Mouse (Mus musculus): ENCODE measurements around the gene Tacc2. TPM values are rescaled to one million over a fixed set of nuclear protein-coding genes. Genes with fewer than 3 reads are reported as not detected.

Gene Tacc2
- total and polyA plus RNA-seq, 3 experiments = 3.5 to 21.5 TPM; not detected in 1

- no peaks in the 10 kb centered on the region for H3K4me1 ChIP-seq (ENCODE audit: control insufficient read depth in 1 of 2, insufficient read depth in 2 of 2, low read length in 2 of 2)
- no peak for TF ChIP-seq RAD21 (IDR thresholded peaks at IDR 0.05; ENCODE audit: low read depth, low read length)
- no peak for TF ChIP-seq GATA1 (IDR thresholded peaks at IDR 0.05; ENCODE audit: low read depth, low read length)
- TF ChIP-seq CHD2 (IDR thresholded peaks at IDR 0.05; ENCODE audit: low read length) = no peak
- no peak for TF ChIP-seq EP300 (IDR thresholded peaks at IDR 0.05; ENCODE audit: low read depth in 1 of 2, low read length in 2 of 2)
- TF ChIP-seq NELFE (IDR thresholded peaks at IDR 0.05; ENCODE audit: low read depth, low read length) = no peak
- TF ChIP-seq MAZ (IDR thresholded peaks at IDR 0.05; ENCODE audit: low read depth, low read length) = no peak
- no peak for TF ChIP-seq MAX (IDR thresholded peaks at IDR 0.05; ENCODE audit: low read length)
- TF ChIP-seq NRF1 (IDR thresholded peaks at IDR 0.05; ENCODE audit: insufficient read depth, low read depth, low read length, poor library complexity, severe bottlenecking) = no peak
- no peak for TF ChIP-seq MEF2A (IDR thresholded peaks at IDR 0.05; ENCODE audit: extremely low read depth, insufficient replicate concordance, low read depth, low read length, poor library complexity, severe bottlenecking)
- TF ChIP-seq TBP (IDR thresholded peaks at IDR 0.05; ENCODE audit: low read depth, low read length) = no peak
- TF ChIP-seq ZC3H11A (IDR thresholded peaks at IDR 0.05; ENCODE audit: low read depth, low read length) = no peak
- TF ChIP-seq HCFC1 (IDR thresholded peaks at IDR 0.05; ENCODE audit: low read depth, low read length) = no peak
Observed at GRCm38 (mm10) chr7:130695669-130696338, 118.6 kb downstream of the Tacc2 start.

DNA sequence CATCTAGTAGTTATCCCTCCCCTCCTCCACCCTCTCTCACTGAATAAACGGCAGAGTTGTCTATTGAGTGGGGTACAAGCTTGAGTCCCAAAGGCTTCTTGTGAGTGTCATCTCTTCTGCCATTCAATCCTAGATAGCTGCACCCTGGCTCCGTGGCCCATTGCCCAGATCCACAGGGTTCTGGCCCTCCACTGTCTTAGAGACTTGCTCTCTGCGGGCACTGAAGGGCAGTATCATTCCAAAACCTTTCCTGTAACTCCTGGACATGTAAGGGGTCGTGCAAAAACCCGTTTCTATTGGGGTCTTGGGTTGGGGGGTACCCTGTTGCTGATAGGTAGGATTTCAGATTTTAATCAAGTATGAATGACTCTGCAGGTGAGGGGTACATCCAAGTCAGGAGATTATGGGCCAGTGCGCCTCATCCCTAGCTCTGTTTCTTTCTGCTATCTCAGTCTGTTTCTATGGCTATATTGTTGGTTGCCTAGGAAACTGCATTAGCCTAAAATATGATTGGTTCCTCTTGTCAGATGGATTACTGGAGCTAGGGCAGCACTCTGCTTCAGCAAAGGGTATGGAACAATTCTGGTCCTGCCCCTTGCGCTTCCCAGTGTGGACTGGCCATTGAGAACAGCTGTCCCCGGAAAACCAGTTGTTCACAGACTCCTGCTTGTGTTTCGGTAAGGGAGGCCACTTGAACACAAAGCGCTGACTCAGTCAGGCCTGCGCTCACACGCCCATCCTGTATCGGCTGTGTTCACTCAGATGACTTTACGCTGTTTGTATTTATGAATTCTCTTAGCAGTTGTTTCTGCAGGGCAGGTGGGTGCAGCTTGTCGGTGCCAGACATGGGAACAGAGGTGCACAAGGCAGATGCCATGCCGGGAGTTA is 119.4 kb downstream of the Tacc2 start:
- no peaks in the 10 kb centered on the region for H3K79me2 ChIP-seq (ENCODE audit: control insufficient read depth, insufficient read depth, low read length, poor library complexity)
- H3K27me3 ChIP-seq (ENCODE audit: control insufficient read depth in 1 of 2, insufficient read depth in 2 of 2, low read length in 2 of 2) = no peaks in the 10 kb centered on the region
- no peaks in the 10 kb centered on the region for H3K36me3 ChIP-seq (ENCODE audit: control insufficient read depth in 1 of 2, insufficient read depth in 2 of 2, low read length in 2 of 2)
- no peak overlapping the region for H3K9ac ChIP-seq (ENCODE audit: control insufficient read depth, low read depth, low read length, poor library complexity, severe bottlenecking)
- DNase-seq (ENCODE audit: low read depth, low spot score) = no peak
- H3K9me3 ChIP-seq (replicated peaks; ENCODE audit: insufficient read depth, low read length) = no peaks in the 10 kb centered on the region
- H3K4me3 ChIP-seq (ENCODE audit: control insufficient read depth in 1 of 2, insufficient read depth in 1 of 2, low read depth in 2 of 2, low read length in 2 of 2) = no peak overlapping the region
- no peaks in the 10 kb centered on the region for H3K4me1 ChIP-seq (ENCODE audit: control insufficient read depth in 1 of 2, insufficient read depth in 2 of 2, low read length in 2 of 2)
- no peak overlapping the region for H3K27ac ChIP-seq (ENCODE audit: control insufficient read depth, low read depth, low read length)
- no peak for TF ChIP-seq TAL1 (IDR thresholded peaks at IDR 0.05; ENCODE audit: low read length)
- no peak for TF ChIP-seq JUND (IDR thresholded peaks at IDR 0.05; ENCODE audit: low read depth, low read length)
- no peak for TF ChIP-seq NRF1 (IDR thresholded peaks at IDR 0.05; ENCODE audit: insufficient read depth, low read depth, low read length, poor library complexity, severe bottlenecking)
- TF ChIP-seq EP300 (IDR thresholded peaks at IDR 0.05; ENCODE audit: low read depth in 1 of 2, low read length in 2 of 2) = no peak
- TF ChIP-seq GATA1 (IDR thresholded peaks at IDR 0.05; ENCODE audit: low read depth, low read length) = no peak
- no peak for TF ChIP-seq CHD2 (IDR thresholded peaks at IDR 0.05; ENCODE audit: low read length)
- TF ChIP-seq SIN3A (IDR thresholded peaks at IDR 0.05; ENCODE audit: low read length) = no peak
- TF ChIP-seq KAT2A (conservative IDR thresholded peaks at IDR 0.05; ENCODE audit: low read depth, low read length) = no peak
- TF ChIP-seq MEF2A (IDR thresholded peaks at IDR 0.05; ENCODE audit: extremely low read depth, insufficient replicate concordance, low read depth, low read length, poor library complexity, severe bottlenecking) = no peak
- no peak for TF ChIP-seq SMC3 (IDR thresholded peaks at IDR 0.05; ENCODE audit: low read depth, low read length)

More at GRCm38 (mm10) chr7:130695669-130696338, 118.6 kb downstream of the Tacc2 start:
- Histone ChIP-seq H3K9ac (ENCODE audit: control insufficient read depth, low read depth, low read length, poor library complexity, severe bottlenecking) (no peak overlapping the region), H3K27ac (ENCODE audit: control insufficient read depth, low read depth, low read length) (no peak overlapping the region), H3K9me3 (replicated peaks; ENCODE audit: insufficient read depth, low read length) (no peaks in the 10 kb centered on the region), H3K27me3 (ENCODE audit: control insufficient read depth in 1 of 2, insufficient read depth in 2 of 2, low read length in 2 of 2) (no peaks in the 10 kb centered on the region), H3K36me3 (ENCODE audit: control insufficient read depth in 1 of 2, insufficient read depth in 2 of 2, low read length in 2 of 2) (no peaks in the 10 kb centered on the region), H3K4me3 (ENCODE audit: control insufficient read depth in 1 of 2, insufficient read depth in 1 of 2, low read depth in 2 of 2, low read length in 2 of 2) (no peak overlapping the region), H3K79me2 (ENCODE audit: control insufficient read depth, insufficient read depth, low read length, poor library complexity) (no peaks in the 10 kb centered on the region)
- no peak for DNase-seq (ENCODE audit: low read depth, low spot score)
